In the genomic region with DNA sequence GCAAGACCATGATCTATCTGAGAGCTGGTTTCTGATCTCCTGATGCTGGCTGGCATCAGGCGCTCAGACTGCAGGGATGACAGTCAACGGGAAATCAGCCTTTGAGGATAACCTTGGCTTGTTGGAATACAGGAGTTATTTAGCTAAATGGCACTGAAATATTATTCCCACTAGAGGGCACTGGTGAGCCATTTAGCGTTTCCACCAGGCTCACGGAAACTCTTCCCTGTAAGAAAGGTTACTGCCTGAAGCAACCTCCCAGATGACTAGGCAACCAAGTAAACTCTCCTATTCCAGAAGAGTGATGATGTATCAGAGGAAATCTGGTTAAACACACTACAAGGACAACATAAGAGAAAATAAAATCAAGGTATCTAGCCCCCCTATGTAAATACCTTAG, we compare ENCODE assay signal across 8 mouse cellular contexts. TPM values are rescaled to one million over a fixed set of nuclear protein-coding genes. Genes with fewer than 3 reads are reported as not detected.
DNase-seq lines count a peak whose midpoint lies in the region; ATAC-seq and TF ChIP-seq lines count a peak whose summit lies in the region.

No protein-coding gene starts in this region.

- no peak for TF ChIP-seq POLR2A in MEL (IDR thresholded peaks at IDR 0.05; ENCODE audit: control insufficient read depth in 1 of 2, insufficient read depth in 1 of 2, low read depth in 1 of 2, low read length in 2 of 2, poor library complexity in 1 of 2)

- H3K9ac ChIP-seq in forebrain, embryonic 13.5 days = no peak overlapping the region
- no peak overlapping the region for H3K9ac ChIP-seq in MEL (ENCODE audit: control insufficient read depth, low read depth, low read length, poor library complexity, severe bottlenecking)
- H3K9ac ChIP-seq in liver, embryonic 14.5 days (replicated peaks) = no peak overlapping the region

- DNase-seq in forebrain, embryonic 10.5 days (ENCODE audit: extremely low spot score, low spot score) = peak; percentile 70
- peak; percentile 91 for DNase-seq in MEL (ENCODE audit: low read depth, low spot score)
- DNase-seq in cerebellum, adult 18-20 months = peak; percentile 67 to 78
- peak; percentile 86 for DNase-seq in gastrocnemius, adult 18-20 months (ENCODE audit: low spot score)
- DNase-seq in kidney, postnatal 14 days = peak; percentile 87
- DNase-seq in liver, embryonic 14.5 days (ENCODE audit: low read depth in 3 of 3, low spot score in 3 of 3) = peak; percentile 58 to 67 (median 61)
- DNase-seq in retina, embryonic 14.5 days (ENCODE audit: low spot score) = peak; percentile 97

- peaks cover 20% of the 10 kb centered on the region for H3K4me1 ChIP-seq in forebrain, embryonic 10.5 days
- peaks cover 19% of the 10 kb centered on the region for H3K4me1 ChIP-seq in forebrain, embryonic 13.5 days
- peaks cover 4 to 21% of the 10 kb centered on the region in 2 experiments for H3K4me1 ChIP-seq in MEL (ENCODE audit: control insufficient read depth in 1 of 2, insufficient read depth in 2 of 2, low read length in 2 of 2)
- peaks cover 0 to 2% of the 10 kb centered on the region in 2 experiments; a peak in 1 of 4 replicates for H3K4me1 ChIP-seq in liver, embryonic 14.5 days (replicated peaks; ENCODE audit: control insufficient read depth in 2 of 2, insufficient read depth in 2 of 2, low read length in 1 of 2)

- no peak overlapping the region for H3K27ac ChIP-seq in forebrain, embryonic 10.5 days
- H3K27ac ChIP-seq in forebrain, embryonic 13.5 days = no peak overlapping the region
- H3K27ac ChIP-seq in MEL (ENCODE audit: control insufficient read depth, low read depth, low read length) = no peak overlapping the region
- no peak overlapping the region for H3K27ac ChIP-seq in liver, embryonic 14.5 days

- H3K79me2 ChIP-seq in MEL (ENCODE audit: control insufficient read depth, insufficient read depth, low read length, poor library complexity) = no peaks in the 10 kb centered on the region

- TF ChIP-seq RAD21 in MEL (IDR thresholded peaks at IDR 0.05; ENCODE audit: low read depth, low read length) = no peak; the same call in none of the 2 replicates

- 8% methylated on average over 4 of the region's 4 CpGs for WGBS in forebrain, embryonic 10.5 days
- WGBS in forebrain, embryonic 13.5 days = 1% methylated on average over 4 of the region's 4 CpGs
- WGBS in liver, embryonic 14.5 days (ENCODE audit: insufficient replicate concordance) = under 1% methylated on average over 4 of the region's 4 CpGs

- TF ChIP-seq CTCF in MEL (IDR thresholded peaks at IDR 0.05 in 2 of 3, conservative IDR thresholded peaks at IDR 0.05 in 1 of 3; ENCODE audit: control insufficient read depth in 1 of 3, insufficient read depth in 1 of 3, low read depth in 2 of 3, low read length in 3 of 3, poor library complexity in 1 of 3, severe bottlenecking in 1 of 3) = peak; percentile 72 to 99 (median 97)
- TF ChIP-seq CTCF in liver, embryonic 14.5 days (IDR thresholded peaks at IDR 0.05; ENCODE audit: low read depth) = peak; percentile 87

- H3K36me3 ChIP-seq in forebrain, embryonic 10.5 days (replicated peaks) = no peaks in the 10 kb centered on the region
- H3K36me3 ChIP-seq in forebrain, embryonic 13.5 days (ENCODE audit: poor library complexity, severe bottlenecking) = no peaks in the 10 kb centered on the region
- peaks cover 0 to 16% of the 10 kb centered on the region in 2 experiments; a peak in 2 of 4 replicates for H3K36me3 ChIP-seq in MEL (ENCODE audit: control insufficient read depth in 1 of 2, insufficient read depth in 2 of 2, low read length in 2 of 2)
- no peaks in the 10 kb centered on the region for H3K36me3 ChIP-seq in liver, embryonic 14.5 days (replicated peaks; ENCODE audit: control insufficient read depth, insufficient read depth, low read depth)

- TF ChIP-seq EP300 in MEL (IDR thresholded peaks at IDR 0.05; ENCODE audit: low read depth in 1 of 2, low read length in 2 of 2) = no peak
- no peak for TF ChIP-seq EP300 in liver, embryonic 14.5 days (IDR thresholded peaks at IDR 0.05; ENCODE audit: low read depth)

- no peak overlapping the region for H3K4me2 ChIP-seq in forebrain, embryonic 13.5 days
- no peak overlapping the region for H3K4me2 ChIP-seq in liver, embryonic 14.5 days (ENCODE audit: low read depth)

- H3K4me3 ChIP-seq in forebrain, embryonic 10.5 days = no peak overlapping the region
- no peak overlapping the region for H3K4me3 ChIP-seq in forebrain, embryonic 13.5 days
- no peak overlapping the region for H3K4me3 ChIP-seq in MEL (ENCODE audit: control insufficient read depth in 1 of 2, insufficient read depth in 1 of 2, low read depth in 2 of 2, low read length in 2 of 2)
- no peak overlapping the region for H3K4me3 ChIP-seq in liver, embryonic 14.5 days (ENCODE audit: insufficient read depth in 1 of 2, low read depth in 2 of 2, low read length in 2 of 2)

- no peaks in the 10 kb centered on the region for H3K9me3 ChIP-seq in forebrain, embryonic 10.5 days
- no peaks in the 10 kb centered on the region for H3K9me3 ChIP-seq in forebrain, embryonic 13.5 days (replicated peaks)
- no peaks in the 10 kb centered on the region for H3K9me3 ChIP-seq in MEL (replicated peaks; ENCODE audit: insufficient read depth, low read length)
- no peaks in the 10 kb centered on the region for H3K9me3 ChIP-seq in liver, embryonic 14.5 days (ENCODE audit: control insufficient read depth, low read length)

- no peaks in the 10 kb centered on the region for H3K27me3 ChIP-seq in forebrain, embryonic 10.5 days (ENCODE audit: poor library complexity, severe bottlenecking)
- H3K27me3 ChIP-seq in forebrain, embryonic 13.5 days = no peaks in the 10 kb centered on the region
- no peaks in the 10 kb centered on the region for H3K27me3 ChIP-seq in MEL (ENCODE audit: control insufficient read depth in 1 of 2, insufficient read depth in 2 of 2, low read length in 2 of 2)
- H3K27me3 ChIP-seq in liver, embryonic 14.5 days (ENCODE audit: control insufficient read depth, insufficient read depth, low read length) = no peaks in the 10 kb centered on the region

- no peak for ATAC-seq in forebrain, embryonic 13.5 days
- no peak for ATAC-seq in liver, embryonic 14.5 days (ENCODE audit: insufficient read depth)

TF ChIP-seq in MEL, 35 proteins besides CTCF, POLR2A, EP300 and RAD21:
- peak; percentile 44; the same call in 1 of the 2 replicates for TF ChIP-seq MYC (IDR thresholded peaks at IDR 0.05; ENCODE audit: low read depth, low read length)
- TF ChIP-seq KAT2A (conservative IDR thresholded peaks at IDR 0.05; ENCODE audit: low read depth, low read length) = no peak
- TF ChIP-seq ELF1 (IDR thresholded peaks at IDR 0.05; ENCODE audit: low read depth, low read length) = peak; percentile 60
- TF ChIP-seq MYB (IDR thresholded peaks at IDR 0.05; ENCODE audit: low read depth, low read length) = no peak
- TF ChIP-seq MAZ (IDR thresholded peaks at IDR 0.05; ENCODE audit: low read depth, low read length) = 0 out of 2 replicates have a peak, but pooled peaks have one; percentile 44
- 0 out of 2 replicates have a peak, but pooled peaks have one; percentile 6 for TF ChIP-seq GATA1 (IDR thresholded peaks at IDR 0.05; ENCODE audit: low read depth, low read length)
- peak; percentile 99 for TF ChIP-seq ZC3H11A (IDR thresholded peaks at IDR 0.05; ENCODE audit: low read depth, low read length)
- no peak for TF ChIP-seq E2F4 (IDR thresholded peaks at IDR 0.05; ENCODE audit: borderline replicate concordance, low read depth, low read length)
- peak; percentile 46; the same call in 1 of the 2 replicates for TF ChIP-seq RCOR1 (IDR thresholded peaks at IDR 0.05; ENCODE audit: low read depth, low read length)
- TF ChIP-seq ZNF384 (IDR thresholded peaks at IDR 0.05; ENCODE audit: low read depth, low read length) = peak; percentile 84
- TF ChIP-seq MAX (IDR thresholded peaks at IDR 0.05; ENCODE audit: low read length) = peak; percentile 26; the same call in 1 of the 2 replicates
- 0 out of 2 replicates have a peak, but pooled peaks have one; percentile 12 for TF ChIP-seq NRF1 (IDR thresholded peaks at IDR 0.05; ENCODE audit: insufficient read depth, low read depth, low read length, poor library complexity, severe bottlenecking)
- TF ChIP-seq JUND (IDR thresholded peaks at IDR 0.05; ENCODE audit: low read depth, low read length) = peak; percentile 37; the same call in 1 of the 2 replicates
- TF ChIP-seq SMC3 (IDR thresholded peaks at IDR 0.05; ENCODE audit: low read depth, low read length) = peak; percentile 99
- TF ChIP-seq TCF12 (IDR thresholded peaks at IDR 0.05; ENCODE audit: low read depth, low read length) = 0 out of 2 replicates have a peak, but pooled peaks have one; percentile 11
- TF ChIP-seq SIN3A (IDR thresholded peaks at IDR 0.05; ENCODE audit: low read length) = peak; percentile 85
- peak; percentile 76; the same call in 1 of the 2 replicates for TF ChIP-seq CHD1 (IDR thresholded peaks at IDR 0.05; ENCODE audit: low read depth, low read length)
- no peak for TF ChIP-seq ETS1 (IDR thresholded peaks at IDR 0.05; ENCODE audit: low read depth, low read length)
- peak; percentile 39; the same call in 1 of the 2 replicates for TF ChIP-seq MXI1 (IDR thresholded peaks at IDR 0.05; ENCODE audit: low read depth, low read length)

RNA-seq across cellular contexts. Expression of gene Ptp4a2, which starts 25.8 kb away (rescaled TPM):
- 317 and 328 TPM in 2 replicates for polyA plus RNA-seq in forebrain, embryonic 10.5 days (2016; fragmentation: Nextera tagmentation; extraction: Ambion mirVana)
- 358 and 389 TPM in 2 replicates for polyA plus RNA-seq in forebrain, embryonic 13.5 days (2015; fragmentation: Nextera tagmentation; extraction: Ambion mirVana)
- 119 and 124 TPM in 2 replicates for total RNA-seq in MEL (2012; rRNA removed)
- 100 to 1,000 TPM; 118 to 619 TPM for polyA plus RNA-seq in MEL (2012; ENCODE audit: insufficient read depth in 1 of 2, insufficient read length in 2 of 2, low read depth in 1 of 2, low replicate concordance in 2 of 2, missing spikeins in 1 of 2)
- total RNA-seq in gastrocnemius, adult 18-20 months (2021) = 100 to 1,000 TPM; 600 to 670 TPM
- polyA plus RNA-seq in liver, embryonic 14.5 days (2012; rRNA removed) = 26.1 and 42.2 TPM in 2 replicates
- 150 and 154 TPM in 2 replicates for polyA plus RNA-seq in liver, embryonic 14.5 days (2014; fragmentation: Nextera tagmentation; extraction: Ambion mirVana)

RNA-seq across cellular contexts. Expression of gene Khdrbs1, which starts 43.1 kb away (rescaled TPM):
- 148 and 151 TPM in 2 replicates for polyA plus RNA-seq in forebrain, embryonic 10.5 days (2016; fragmentation: Nextera tagmentation; extraction: Ambion mirVana)
- 190 TPM in 2 replicates for polyA plus RNA-seq in forebrain, embryonic 13.5 days (2015; fragmentation: Nextera tagmentation; extraction: Ambion mirVana)
- 56.5 and 63.2 TPM in 2 replicates for total RNA-seq in MEL (2012; rRNA removed)
- polyA plus RNA-seq in MEL (2012; ENCODE audit: insufficient read depth in 1 of 2, insufficient read length in 2 of 2, low read depth in 1 of 2, low replicate concordance in 2 of 2, missing spikeins in 1 of 2) = 100 to 1,000 TPM in 1 of 2 experiments, 10 to 100 TPM in 1; 77.6 to 141 TPM
- total RNA-seq in gastrocnemius, adult 18-20 months (2021) = 10 to 100 TPM; 22.7 to 24.3 TPM
- polyA plus RNA-seq in liver, embryonic 14.5 days (2012; rRNA removed) = 12.5 and 16.7 TPM in 2 replicates
- polyA plus RNA-seq in liver, embryonic 14.5 days (2014; fragmentation: Nextera tagmentation; extraction: Ambion mirVana) = 24.0 and 28.2 TPM in 2 replicates
